Mouse (Mus musculus): ENCODE measurements around the gene Spag9. TPM values are rescaled to one million over a fixed set of nuclear protein-coding genes. Genes with fewer than 3 reads are reported as not detected.

Gene Spag9
- polyA plus RNA-seq (2011; ENCODE audit: insufficient read depth, insufficient read length, low read depth, missing spikeins) = 42.5 and 45.7 TPM in 2 replicates

DNA sequence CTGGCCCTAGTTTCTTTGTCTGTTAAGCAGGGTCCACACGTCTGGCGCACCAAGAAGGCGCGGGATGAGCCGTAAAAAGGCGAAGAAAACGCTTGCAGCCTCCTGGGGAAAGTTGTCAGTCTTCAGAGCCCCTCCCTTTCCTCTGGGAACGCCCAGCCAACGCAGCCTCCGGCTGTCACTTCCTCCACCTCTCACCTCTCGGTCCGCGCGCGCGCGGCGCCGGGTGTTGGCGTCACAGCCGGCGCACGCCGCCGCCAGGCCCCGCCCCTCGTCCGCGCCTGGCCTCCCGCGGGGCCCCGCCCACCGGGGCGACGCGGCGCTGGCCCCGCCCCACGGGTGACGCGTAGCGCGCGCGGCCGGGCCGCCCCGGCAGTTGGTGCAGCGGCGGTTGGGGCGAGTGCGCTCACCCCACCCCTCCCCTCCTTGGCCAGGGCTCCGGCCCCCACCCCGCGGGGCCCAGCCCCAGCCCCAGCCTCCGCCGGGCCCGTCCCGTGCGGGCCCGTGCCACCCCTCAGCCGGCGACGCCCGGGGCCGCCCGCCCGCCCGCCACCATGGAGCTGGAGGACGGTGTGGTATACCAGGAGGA, at the start of gene Spag9:
Spag9 (plus strand) TSS at position 372 of the 586 bp plus-strand sequence.
- peak within 1 kb of the TSS; percentile 99 for H3K4me3 ChIP-seq (ENCODE audit: low read depth, low read length)
- peaks cover 2% of the 10 kb centered on the region for H3K4me1 ChIP-seq (ENCODE audit: control insufficient read depth, insufficient read depth, low read length)
- H3K27ac ChIP-seq (ENCODE audit: insufficient read depth, low read length) = peak within 1 kb of the TSS; percentile 90
- H3K36me3 ChIP-seq (ENCODE audit: control insufficient read depth, insufficient read depth, low read length, poor library complexity, severe bottlenecking) = no peaks in the 10 kb centered on the region
- TF ChIP-seq POLR2A (IDR thresholded peaks at IDR 0.05; ENCODE audit: insufficient read depth, low read length) (peak; percentile 20), EP300 (IDR thresholded peaks at IDR 0.05; ENCODE audit: insufficient read depth, low read depth, low read length) (no peak)
- no peaks in the 10 kb centered on the region for H3K27me3 ChIP-seq (ENCODE audit: control insufficient read depth, insufficient read depth, low read length, poor library complexity, severe bottlenecking)
- no peaks in the 10 kb centered on the region for H3K9me3 ChIP-seq (replicated peaks; ENCODE audit: control insufficient read depth, insufficient read depth, low read length, poor library complexity, severe bottlenecking)
- peak within 1 kb of the TSS; percentile 92 for H3K9ac ChIP-seq (ENCODE audit: low read depth, poor library complexity, severe bottlenecking)

DNA sequence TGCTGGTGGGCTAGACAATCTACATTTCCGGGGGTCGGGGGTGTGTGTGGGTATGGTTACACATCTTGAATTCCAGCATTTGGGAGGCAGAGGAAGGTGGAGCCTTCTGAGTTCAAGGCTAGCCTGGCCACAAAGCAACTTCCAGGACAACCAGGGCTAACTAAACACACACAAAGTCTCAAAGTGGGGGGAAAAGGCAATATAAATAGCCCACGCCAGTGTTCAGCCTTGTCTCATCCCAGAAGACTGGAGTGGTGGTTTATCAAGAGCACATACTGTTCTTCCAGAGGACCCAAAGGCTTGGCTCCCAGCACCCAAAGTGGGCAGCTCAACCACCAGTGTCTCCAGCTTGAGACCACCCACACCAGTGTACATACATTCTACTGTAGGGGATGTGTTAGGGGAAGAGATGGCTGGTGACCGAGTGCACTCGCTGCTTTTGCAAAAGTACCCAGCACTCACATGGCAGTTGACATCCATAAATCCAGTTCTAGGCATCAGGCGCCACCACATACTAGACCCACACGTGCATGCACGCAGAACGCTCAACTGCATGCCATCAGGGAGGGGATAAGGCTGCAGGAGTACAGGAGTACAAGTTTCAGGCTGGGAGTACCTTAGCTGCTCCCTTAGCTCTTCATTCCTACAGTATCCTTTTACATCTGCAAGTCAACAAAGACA, 46.9 kb upstream of the Spag9 start:
- no peak overlapping the region for H3K27ac ChIP-seq (ENCODE audit: insufficient read depth, low read length)
- H3K4me3 ChIP-seq (ENCODE audit: low read depth, low read length) = no peak overlapping the region
- no peak overlapping the region for H3K9ac ChIP-seq (ENCODE audit: low read depth, poor library complexity, severe bottlenecking)
- TF ChIP-seq EP300 (IDR thresholded peaks at IDR 0.05; ENCODE audit: insufficient read depth, low read depth, low read length) = no peak
- TF ChIP-seq POLR2A (IDR thresholded peaks at IDR 0.05; ENCODE audit: insufficient read depth, low read length) = no peak
- TF ChIP-seq CTCF (IDR thresholded peaks at IDR 0.05; ENCODE audit: low read depth, low read length) = no peak
- no peaks in the 10 kb centered on the region for H3K27me3 ChIP-seq (ENCODE audit: control insufficient read depth, insufficient read depth, low read length, poor library complexity, severe bottlenecking)
- peaks cover 56% of the 10 kb centered on the region for H3K36me3 ChIP-seq (ENCODE audit: control insufficient read depth, insufficient read depth, low read length, poor library complexity, severe bottlenecking)
- no peaks in the 10 kb centered on the region for H3K9me3 ChIP-seq (replicated peaks; ENCODE audit: control insufficient read depth, insufficient read depth, low read length, poor library complexity, severe bottlenecking)
- H3K4me1 ChIP-seq (ENCODE audit: control insufficient read depth, insufficient read depth, low read length) = peaks cover 3% of the 10 kb centered on the region

GRCm38 (mm10) chr11:93950045-93950444, 45.8 kb upstream of the Spag9 start:
- H3K4me3 ChIP-seq (ENCODE audit: low read depth, low read length) = no peak overlapping the region
- H3K9ac ChIP-seq (ENCODE audit: low read depth, poor library complexity, severe bottlenecking) = no peak overlapping the region
- TF ChIP-seq EP300 (IDR thresholded peaks at IDR 0.05; ENCODE audit: insufficient read depth, low read depth, low read length) = no peak
- TF ChIP-seq CTCF (IDR thresholded peaks at IDR 0.05; ENCODE audit: low read depth, low read length) = no peak
- no peak for TF ChIP-seq POLR2A (IDR thresholded peaks at IDR 0.05; ENCODE audit: insufficient read depth, low read length)
- H3K36me3 ChIP-seq (ENCODE audit: control insufficient read depth, insufficient read depth, low read length, poor library complexity, severe bottlenecking) = peaks cover 59% of the 10 kb centered on the region
- no peak overlapping the region for H3K27ac ChIP-seq (ENCODE audit: insufficient read depth, low read length)
- peaks cover 3% of the 10 kb centered on the region for H3K4me1 ChIP-seq (ENCODE audit: control insufficient read depth, insufficient read depth, low read length)
- no peaks in the 10 kb centered on the region for H3K27me3 ChIP-seq (ENCODE audit: control insufficient read depth, insufficient read depth, low read length, poor library complexity, severe bottlenecking)
- H3K9me3 ChIP-seq (replicated peaks; ENCODE audit: control insufficient read depth, insufficient read depth, low read length, poor library complexity, severe bottlenecking) = no peaks in the 10 kb centered on the region

DNA sequence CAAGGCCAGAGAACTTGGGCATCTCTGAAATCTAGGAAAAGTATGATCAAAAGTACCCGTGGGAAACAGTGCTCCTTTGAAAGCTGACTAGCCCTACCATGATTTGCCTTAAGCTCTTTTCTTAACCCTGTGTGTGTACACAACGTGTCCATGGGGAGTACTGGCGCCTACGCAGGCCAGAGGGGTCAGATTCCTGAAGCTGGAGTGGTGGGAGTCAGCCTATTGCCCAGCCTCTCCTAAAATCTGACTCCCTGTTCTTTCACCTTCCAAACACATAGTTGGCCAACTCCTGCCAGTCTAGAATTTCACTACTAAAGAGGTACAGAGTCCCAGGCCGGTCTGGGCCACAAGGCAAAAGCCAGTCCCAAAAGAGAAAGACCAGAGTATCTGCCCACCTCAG, 43.5 kb upstream of the Spag9 start:
- H3K4me3 ChIP-seq (ENCODE audit: low read depth, low read length) = no peak overlapping the region
- H3K9ac ChIP-seq (ENCODE audit: low read depth, poor library complexity, severe bottlenecking) = peak overlapping the region; percentile 77
- H3K27ac ChIP-seq (ENCODE audit: insufficient read depth, low read length) = peak overlapping the region; percentile 32; the same call in 1 of the 2 replicates
- peaks cover 54% of the 10 kb centered on the region for H3K36me3 ChIP-seq (ENCODE audit: control insufficient read depth, insufficient read depth, low read length, poor library complexity, severe bottlenecking)
- no peaks in the 10 kb centered on the region for H3K9me3 ChIP-seq (replicated peaks; ENCODE audit: control insufficient read depth, insufficient read depth, low read length, poor library complexity, severe bottlenecking)
- TF ChIP-seq EP300 (IDR thresholded peaks at IDR 0.05; ENCODE audit: insufficient read depth, low read depth, low read length) (no peak), POLR2A (IDR thresholded peaks at IDR 0.05; ENCODE audit: insufficient read depth, low read length) (no peak), CTCF (IDR thresholded peaks at IDR 0.05; ENCODE audit: low read depth, low read length) (no peak)
- no peaks in the 10 kb centered on the region for H3K27me3 ChIP-seq (ENCODE audit: control insufficient read depth, insufficient read depth, low read length, poor library complexity, severe bottlenecking)
- peaks cover 3% of the 10 kb centered on the region for H3K4me1 ChIP-seq (ENCODE audit: control insufficient read depth, insufficient read depth, low read length)

GRCm38 (mm10) chr11:93954738-93955255, 41.1 kb upstream of the Spag9 start:
- H3K4me3 ChIP-seq (ENCODE audit: low read depth, low read length) = peak overlapping the region; percentile 80
- peaks cover 59% of the 10 kb centered on the region for H3K36me3 ChIP-seq (ENCODE audit: control insufficient read depth, insufficient read depth, low read length, poor library complexity, severe bottlenecking)
- H3K9me3 ChIP-seq (replicated peaks; ENCODE audit: control insufficient read depth, insufficient read depth, low read length, poor library complexity, severe bottlenecking) = no peaks in the 10 kb centered on the region
- H3K4me1 ChIP-seq (ENCODE audit: control insufficient read depth, insufficient read depth, low read length) = peaks cover 6% of the 10 kb centered on the region
- H3K27ac ChIP-seq (ENCODE audit: insufficient read depth, low read length) = peak overlapping the region; percentile 79
- H3K9ac ChIP-seq (ENCODE audit: low read depth, poor library complexity, severe bottlenecking) = peak overlapping the region; percentile 77
- TF ChIP-seq CTCF (IDR thresholded peaks at IDR 0.05; ENCODE audit: low read depth, low read length) (no peak), POLR2A (IDR thresholded peaks at IDR 0.05; ENCODE audit: insufficient read depth, low read length) (no peak), EP300 (IDR thresholded peaks at IDR 0.05; ENCODE audit: insufficient read depth, low read depth, low read length) (no peak)
- H3K27me3 ChIP-seq (ENCODE audit: control insufficient read depth, insufficient read depth, low read length, poor library complexity, severe bottlenecking) = no peaks in the 10 kb centered on the region

Data from ES-Bruce4 (cell line).